Mouse (Mus musculus): ENCODE data around the gene Inka2.
"Not testable (repeated sequence)": the region's sequence is repeated elsewhere in the genome, so short reads cannot be mapped to it uniquely, and the experiment has no call there.

The Inka2 gene

DNA sequence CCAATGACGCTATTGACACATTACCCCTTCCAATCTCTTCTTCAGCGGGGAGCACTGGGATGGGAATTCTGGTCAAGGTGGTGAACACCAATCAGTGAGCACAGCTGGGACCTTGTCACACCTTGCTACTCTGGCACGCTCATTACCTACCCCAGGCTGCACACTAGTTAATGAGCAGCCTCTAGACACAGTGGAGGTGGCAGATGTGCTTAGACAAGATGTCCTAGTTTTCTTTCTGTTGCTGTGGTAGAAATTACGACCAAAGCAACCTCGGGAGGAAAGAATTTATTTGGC is 7.3 kb upstream of the Inka2 start:
- no peak for DNase-seq

DNA sequence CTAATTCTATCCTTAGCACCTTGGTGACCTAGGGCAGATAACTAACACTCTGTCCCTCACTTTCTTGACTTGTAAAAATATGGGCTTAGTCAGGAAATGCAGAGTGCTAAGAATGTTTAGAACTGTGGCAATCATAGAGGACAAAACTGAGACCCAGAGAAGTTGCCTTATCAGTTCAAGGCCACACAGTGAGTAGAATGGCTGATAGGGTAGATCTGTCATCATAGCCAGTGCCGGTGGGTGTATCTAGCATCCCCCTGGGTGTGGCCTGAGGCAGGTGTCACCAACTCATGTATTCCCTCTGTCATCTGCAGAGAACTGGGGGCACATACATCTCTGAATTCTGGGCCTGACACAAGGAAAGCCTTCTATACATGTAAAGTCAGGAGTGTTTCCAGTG is 6.1 kb upstream of the Inka2 start:
- no peak for DNase-seq

DNA sequence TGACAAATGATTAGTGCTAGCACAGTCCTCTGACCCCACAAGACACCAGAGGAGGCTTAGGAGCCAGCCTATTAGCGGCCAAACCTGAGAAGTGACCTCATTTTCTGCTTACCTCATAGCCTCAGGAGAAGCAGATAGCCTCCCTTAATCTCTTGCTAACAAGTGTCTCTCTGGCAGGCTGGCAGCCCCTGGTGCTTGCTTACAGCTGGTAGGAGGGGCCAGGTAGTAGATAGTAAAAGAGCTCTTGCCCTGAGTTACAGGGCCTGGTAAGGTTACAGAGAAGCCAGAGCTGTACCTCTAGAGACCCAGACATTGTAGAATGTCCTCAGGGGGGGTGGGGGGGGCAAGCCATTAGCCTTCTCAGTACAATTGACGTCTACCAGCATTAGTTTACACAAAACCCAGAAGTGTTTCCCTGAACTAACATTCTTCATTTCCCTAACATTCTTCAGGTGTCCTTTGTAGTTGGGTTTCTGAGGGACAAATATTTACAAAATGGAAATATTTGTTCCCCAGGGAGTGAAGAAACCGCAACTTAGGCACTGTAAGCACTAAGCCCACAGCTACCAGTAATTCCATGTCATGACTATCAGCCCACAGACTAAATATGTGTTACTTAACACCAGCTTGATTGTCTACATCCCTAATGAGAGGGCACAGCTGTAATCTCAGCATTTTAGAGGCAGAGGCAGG is 5.0 kb upstream of the Inka2 start:
- no peak for DNase-seq

DNA sequence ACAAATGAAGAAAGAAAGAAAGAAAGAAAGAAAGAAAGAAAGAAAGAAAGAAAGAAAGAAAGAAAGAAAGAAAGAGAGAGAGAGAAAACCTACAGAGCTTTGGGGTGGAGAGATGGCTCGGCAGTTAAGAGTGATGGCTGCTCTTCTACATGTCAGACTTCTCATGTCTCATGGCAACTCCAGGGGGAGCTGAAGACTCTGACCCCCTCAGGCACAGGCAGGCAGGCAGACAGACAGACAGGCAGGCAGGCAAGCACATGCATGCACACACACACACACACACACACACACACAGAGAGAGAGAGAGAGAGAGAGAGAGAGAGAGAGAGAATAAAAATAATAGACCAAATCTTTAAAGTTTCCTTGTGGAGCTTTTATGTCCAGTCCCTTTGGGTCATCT is 3.6 kb upstream of the Inka2 start:
- DNase-seq, result not testable (repeated sequence)

DNA sequence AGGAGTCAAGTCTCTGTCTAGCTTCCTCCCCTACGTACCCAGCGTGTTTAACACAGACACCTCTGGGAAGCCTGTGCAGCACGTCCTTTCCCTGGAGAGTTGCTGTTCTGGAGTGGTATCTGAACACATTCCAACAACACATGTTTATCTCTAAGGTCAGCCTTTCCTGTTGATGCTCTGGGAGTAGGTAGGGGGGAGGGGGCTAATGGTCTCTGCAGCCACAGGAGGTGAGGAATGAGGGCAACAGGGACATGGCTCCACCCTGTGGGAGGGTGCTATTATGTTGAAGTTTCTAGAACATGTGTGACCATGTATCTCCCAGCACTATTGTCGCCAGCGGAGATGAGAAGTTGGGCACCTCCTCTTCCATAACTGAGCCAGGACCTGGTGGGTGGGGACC is 3.0 kb upstream of the Inka2 start:
- DNase-seq, result peak; percentile 32 to 48

DNA sequence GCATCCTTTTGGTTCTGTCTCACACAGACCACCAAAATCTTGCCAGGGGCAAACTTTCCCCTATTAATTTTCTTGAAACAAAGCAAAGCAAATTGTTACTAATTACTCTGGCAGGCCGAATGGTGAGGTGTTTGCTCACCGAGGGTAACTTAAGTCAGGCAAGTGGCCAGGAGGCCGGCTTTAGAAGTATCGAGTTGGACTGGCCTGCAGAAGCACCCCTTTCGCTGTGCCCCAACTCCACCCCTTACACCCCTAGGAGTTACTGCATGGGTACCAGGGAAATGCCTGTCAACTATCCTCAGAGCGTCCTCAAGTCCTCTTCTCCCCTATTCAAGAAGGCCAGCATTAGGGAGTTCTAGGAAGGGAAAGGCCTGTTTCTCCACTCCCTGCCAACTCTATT is 828 bp upstream of the Inka2 start:
- DNase-seq, result no peak

DNA sequence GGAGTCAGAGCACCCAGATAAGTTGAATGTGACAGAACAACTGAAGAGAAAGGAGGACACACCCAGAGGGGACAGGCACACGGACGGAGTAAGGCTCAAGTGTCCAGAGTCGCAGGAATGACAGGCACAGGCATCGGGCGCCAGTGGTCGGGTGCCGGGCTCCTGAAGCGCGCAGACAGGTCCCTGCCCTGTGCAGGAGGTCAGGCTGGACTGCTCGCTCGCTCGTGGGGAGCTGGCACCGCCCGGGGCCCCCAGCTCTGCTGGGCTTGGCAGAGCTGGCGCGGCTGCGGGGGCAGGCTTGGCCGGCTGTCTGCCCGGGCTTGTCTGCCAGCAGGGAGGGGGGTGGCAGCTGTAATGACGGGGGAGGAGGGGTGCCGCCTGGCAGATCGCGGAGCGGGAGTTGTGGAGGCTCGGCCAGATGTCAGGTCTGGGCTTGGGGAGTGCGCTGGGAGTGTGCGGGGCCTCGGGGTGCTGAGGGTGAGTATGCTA is 706 bp downstream of the Inka2 start:
- peak; percentile 29 to 60 for DNase-seq

DNA sequence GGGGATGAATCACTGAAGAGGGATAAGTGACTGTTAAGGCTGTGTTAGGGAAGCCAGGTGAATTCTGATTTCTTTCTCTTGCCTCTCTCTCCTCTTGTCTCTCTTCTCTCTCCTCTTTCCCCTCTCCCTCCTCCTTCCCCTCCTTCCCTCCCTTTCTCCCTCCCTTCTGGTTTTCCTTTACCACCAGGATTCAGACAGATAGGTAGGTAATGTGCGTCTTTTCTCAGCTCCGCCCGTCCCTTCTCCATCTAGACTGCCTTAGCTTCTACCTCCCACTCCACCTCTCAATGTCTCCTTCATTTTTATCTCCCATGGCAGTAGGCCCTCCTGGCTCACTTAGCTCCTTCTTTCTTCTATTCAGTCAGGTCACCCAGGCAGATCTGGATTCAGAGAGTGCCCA is 1.2 kb downstream of the Inka2 start:
- no peak for DNase-seq

DNA sequence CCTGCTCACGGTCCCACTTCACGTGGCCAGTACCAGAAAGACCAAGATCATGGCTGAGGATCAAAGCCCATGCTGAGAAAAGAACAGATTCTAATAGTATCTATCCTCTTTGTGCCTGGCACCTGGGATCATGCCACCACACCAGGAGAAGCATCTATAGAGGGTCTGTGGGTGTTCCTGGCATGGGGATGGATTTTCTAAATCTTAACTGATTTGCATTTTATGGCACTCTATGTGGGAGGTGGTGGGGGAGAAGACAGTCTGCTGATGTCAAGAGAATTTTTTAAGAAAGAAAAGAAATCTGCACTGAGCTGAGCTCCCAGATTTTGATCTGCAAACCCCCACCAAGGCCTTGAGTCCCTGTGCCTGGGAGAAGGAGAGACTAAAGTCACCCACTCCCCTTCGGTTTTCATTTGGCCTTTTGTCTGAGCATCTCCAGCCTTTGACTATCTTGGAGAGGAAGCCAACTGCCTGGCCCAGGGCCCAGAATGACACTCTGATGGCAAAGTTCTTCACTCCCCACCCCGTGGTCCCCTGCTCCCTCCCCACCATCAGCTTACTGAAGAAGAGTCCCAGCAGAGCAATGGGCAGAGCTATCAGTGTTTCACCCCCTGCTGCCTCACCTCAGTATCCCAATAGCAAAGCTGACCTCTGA is 2.1 kb downstream of the Inka2 start:
- peak in 1 of 2 experiments; percentile 49 for DNase-seq

DNA sequence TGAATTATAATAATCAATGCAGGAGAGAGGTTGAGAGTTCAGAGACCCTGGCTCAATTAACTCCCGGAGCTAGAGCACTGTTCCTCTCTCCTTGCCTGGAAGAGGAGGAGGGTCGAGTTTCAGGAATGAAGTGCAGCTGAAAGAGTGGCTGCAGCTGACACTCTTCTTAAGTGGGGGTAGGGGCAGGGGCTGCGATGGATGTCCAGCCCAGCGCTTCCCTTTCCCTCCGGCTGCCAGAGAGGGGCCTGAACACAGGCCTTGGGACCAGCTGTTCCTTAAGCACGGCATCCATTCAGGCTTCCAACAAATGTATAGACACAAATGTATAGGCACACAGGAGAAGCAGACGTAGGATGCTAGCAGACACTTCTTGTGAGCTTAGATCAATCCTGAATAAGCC is 3.2 kb downstream of the Inka2 start:
- no peak for DNase-seq

DNA sequence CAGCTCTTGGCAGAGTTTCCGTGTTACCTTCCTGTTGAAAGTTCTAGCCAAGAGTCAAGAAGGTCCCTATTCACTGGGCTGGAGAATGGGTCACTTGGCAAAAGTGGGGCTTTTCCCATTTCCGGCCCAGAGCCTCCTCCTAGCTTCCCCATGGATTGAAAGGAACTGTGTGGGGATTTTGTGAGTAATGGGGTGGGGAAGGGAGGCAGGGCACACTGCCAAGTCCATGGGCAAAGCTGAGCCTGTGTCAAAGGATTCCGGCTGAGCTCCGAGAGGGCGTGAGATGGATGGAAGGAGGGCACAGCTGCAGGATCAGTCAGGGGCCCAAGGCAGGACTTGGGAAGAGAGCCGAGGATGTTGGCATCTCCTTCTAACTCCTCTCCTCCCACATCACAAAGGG is 5.8 kb downstream of the Inka2 start:
- no peak for DNase-seq

DNA sequence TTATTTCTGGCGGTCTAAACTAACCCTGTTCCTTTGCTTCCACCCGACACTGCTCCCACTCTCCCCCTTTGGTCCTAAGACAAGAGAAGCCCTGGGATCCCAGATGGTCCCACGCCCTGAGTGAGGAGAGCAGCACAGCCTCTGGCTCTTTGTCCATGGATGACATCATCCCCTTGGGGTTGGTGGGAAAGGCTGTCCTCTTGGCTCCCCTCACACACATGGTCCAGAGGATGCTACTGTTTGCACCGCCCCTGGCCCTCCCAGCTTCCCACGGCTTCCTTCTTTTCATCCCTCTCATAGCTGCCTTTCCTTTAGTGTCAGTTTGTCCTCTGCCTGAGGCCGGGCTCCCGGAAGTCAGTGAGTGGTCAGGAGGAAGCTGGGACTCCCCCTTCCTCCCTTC is 7.3 kb downstream of the Inka2 start:
- DNase-seq, result no peak

DNA sequence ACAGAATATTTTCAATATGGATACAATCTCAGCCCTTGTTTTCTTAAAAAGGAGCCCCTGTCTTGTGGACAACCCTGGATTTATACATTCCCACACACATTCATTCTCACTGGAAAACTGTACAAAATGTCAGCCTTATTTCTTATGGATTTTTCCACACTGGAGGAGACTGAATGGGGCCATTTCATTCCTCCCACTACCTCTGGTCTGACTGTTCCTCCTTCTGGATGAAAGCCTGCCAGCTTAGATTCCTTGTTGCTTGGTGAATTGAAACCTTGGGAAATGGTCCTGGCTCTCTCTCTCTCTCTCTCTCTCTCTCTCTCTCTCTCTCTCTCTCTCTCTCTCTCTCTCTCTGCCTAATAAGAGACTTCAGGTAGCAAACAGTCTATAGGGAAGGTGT is 8.4 kb downstream of the Inka2 start:
- DNase-seq, result no peak

DNA sequence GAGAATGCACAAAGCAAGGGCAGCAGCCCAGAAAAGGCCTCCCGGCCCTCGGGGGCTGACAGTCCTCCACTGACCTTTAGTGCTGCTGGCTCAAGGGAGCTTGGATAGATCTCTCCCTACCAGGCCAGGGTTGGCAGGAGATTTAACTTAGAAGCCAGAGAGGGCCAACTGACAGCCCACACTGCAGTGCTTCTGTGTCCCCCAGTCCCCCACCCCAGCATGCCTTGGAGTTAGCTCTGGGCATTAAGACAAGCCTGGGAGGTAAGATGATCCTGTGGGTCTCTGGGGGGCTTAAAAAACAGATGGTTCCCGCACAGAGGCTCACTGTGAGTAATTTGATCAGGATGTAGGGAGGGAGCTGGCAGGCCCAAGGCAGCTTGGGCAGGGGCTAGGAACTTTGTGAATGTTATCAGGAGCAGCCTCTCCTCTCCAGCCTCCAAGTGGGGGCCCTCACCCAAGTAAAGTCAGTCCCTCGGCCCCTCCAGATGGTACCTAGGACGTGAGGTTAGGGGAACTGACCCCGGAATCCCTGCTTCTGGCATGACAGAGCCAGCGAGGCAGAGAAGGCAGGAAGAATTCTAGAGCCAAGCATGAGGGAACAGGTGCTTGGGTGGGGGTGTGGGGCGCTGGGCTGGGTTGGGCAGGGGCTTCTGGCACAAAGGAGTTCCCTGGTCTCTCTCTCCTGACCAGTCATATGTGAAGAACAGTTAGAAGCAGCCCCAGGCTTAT is 9.9 kb downstream of the Inka2 start:
- DNase-seq, result no peak

DNA sequence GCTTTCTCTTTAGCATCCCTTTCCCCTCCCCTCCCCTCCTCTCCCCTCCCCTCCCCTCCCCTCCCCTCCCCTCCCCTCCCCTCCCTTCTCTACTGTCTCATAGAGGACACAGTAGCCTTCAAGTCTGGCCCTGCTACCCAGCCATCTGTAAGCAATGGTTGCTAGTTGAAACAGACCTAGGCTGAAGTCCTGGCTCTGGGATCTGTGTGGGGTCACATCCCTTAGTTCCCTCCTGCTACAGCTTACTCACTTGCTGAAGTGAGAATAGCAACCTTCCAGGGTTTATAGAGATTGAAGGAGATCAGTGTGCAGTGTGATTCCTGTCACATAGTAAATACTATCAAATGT is 10.4 kb downstream of the Inka2 start:
- DNase-seq, result no peak

DNA sequence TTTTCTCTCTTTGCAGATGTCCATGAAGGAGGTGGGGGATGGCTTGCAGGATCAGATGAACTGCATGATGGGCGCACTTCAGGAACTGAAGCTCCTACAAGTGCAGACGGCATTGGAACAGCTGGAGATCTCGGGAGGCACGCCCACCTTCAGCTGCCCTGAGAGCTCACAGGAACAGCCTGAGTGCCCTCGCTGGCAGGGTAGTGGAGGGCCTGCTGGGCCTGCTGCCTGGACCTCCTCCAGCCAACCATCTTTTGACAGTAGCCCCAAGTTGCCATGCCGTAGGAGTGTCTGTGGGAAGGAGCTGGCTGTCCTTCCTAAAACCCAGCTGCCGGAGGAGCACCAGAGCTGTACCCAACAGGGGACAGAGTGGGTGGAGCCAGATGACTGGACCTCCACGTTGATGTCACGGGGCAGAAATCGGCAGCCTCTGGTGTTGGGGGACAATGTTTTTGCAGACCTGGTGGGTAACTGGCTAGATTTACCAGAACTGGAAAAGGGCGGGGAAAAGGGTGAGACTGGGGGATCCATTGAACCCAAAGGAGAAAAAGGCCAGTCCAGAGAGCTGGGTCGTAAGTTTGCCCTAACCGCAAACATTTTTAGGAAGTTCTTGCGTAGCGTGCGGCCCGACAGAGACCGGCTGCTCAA is 12.1 kb downstream of the Inka2 start:
- DNase-seq, result no peak

DNA sequence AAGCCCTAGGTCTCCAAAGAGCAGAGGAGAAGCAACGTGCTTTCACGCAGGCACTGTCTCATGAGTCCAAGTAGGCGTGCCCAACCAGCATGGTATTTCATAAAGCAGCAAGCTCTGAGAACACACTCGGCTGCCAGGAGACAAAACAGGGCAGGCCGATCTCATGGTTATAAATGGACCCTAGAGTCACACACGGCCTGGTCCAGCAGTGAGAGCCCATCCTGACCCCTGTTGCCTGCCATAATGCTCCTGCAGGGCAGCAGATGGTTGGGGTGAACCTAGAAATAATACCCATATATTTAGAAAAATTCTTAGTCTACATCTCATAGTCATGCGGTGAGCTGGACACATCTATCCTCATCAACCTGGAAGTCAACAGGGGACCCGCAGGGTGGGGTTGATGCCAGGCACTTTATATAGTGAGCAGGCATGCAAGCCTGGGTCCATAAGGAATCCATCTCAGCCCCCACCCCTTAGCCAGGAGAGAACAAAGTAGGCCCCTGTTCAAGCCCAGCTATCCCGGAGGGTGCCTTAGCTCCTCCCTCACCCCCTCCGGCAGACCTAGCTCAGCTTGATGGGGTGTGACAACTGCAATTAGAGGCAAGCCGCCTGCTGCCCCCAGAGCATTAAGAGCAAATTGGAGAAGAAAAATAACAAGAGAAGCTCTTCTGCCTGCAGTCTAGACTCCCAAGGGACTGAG is 13.6 kb downstream of the Inka2 start:
- DNase-seq, result no peak

DNA sequence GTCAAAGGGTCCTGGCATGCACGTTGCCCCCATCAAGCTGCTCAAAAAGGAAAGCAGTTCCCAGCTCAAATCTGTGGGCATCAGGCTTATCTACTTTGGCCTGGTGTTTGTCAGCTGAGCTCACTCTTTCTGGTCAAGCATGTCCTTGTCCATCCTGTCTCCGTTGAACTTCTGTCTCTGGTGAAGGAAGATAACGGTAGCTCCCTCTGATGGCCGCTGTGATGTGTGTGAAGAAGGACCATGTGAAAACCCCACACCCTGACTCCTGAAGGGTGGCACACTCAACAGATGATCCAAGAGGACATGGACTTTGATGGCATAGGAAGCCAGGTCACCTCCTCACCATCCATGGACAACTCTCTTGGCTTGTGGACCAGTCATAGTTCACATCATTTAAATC is 14.3 kb downstream of the Inka2 start:
- no peak for DNase-seq

DNA sequence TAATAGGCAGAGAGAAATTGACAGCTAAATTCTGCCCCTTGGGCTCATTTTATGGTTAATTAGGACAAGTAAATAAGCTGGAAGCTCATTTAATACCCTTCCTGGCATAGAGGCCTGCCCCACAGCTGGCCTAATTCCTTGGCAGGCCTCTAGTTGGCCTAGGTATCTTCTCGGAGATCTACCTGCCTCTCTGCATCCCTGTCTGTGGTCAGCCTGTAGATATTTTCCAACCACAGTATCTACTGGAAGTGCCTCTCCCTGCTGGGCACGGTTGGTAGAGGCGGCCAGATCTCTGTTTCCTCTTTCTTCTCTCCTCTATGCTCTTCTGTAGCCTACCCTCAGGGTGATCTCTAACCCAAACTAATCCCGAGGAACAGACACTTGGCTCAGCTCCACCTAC is 15.6 kb downstream of the Inka2 start:
- no peak for DNase-seq

DNA sequence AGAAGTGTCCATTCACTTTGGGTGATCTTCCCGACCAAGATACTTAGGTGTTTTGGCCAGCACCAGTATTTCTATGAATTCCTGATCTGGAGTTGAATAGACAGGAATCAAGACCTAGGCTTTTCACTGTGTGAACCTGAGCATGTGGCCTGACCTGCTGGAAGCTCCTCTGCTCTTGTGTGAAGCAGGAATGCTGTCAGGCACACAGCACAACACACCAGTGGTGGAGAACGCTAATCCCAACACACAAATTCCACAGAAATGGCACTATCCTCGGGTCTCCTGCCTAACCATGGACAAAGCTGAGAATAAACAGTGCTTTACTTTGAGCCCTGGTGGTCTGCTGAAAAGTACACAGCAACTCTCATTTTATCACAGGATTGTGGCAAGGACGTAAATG is 16.1 kb downstream of the Inka2 start:
- no peak for DNase-seq

DNA sequence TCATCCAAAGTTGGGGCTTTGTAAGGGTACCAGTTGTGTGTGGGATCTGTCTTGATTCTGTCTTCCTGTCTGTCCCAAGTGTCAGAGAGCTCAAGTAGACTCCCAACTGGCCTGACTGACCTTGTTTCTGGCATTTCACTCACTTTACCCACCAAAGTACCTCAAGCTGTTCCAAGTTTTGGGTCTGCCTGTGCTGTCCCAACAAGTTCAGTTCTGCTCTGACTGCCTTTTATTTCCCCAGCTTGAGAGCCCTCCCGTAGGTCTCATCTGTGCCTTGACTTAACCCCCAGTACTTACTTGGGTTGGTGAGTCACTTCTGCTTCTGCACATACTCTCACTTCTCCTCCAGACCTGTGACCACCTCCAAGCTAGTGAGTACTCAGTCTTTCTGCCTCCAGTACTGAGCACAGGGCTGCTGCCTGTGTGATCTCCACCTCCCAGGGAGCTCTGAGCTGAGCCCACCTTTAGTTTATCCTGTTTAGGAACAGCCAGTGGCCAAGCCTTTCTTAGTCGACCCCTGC is 17.3 kb downstream of the Inka2 start:
- no peak for DNase-seq

DNA sequence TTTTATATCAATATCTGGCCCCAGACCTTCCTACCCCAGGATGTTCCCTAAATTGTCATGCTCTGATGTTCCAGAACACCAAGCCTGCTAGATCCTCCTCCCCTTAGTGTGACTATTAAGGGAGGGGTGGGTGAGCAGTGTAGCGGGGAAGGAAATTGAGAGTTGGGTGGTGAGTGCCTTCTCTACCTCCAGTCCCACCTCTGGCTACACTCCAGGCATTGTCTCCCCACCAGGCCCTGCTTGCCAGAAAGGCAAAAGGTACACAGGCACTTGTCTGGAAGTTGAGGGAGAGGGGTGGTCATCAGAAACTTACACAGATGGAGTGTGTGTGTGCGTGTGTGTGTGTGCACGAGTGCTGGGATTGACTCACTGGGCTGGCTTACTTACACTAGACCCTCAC is 18.1 kb downstream of the Inka2 start:
- DNase-seq, result no peak

DNA sequence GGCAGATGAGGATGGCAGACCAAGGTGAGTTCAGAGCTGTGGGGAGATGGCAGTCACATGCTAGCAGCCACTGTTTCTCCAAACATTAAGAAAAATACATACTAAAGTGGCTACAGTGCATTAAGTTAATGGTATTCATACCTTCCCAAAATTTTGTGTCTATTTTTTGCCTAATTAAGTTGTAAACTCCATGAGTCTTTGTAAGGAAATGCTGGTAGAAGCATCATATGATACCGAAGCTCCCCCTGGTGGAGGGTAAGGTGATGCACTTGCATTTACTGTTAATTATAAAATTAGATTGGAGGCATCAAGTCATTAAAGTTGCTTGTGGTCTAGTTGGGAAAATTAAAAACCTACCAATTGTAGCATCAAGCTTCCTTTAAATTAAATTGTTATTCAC is 21.6 kb downstream of the Inka2 start:
- DNase-seq, result peak; percentile 73 to 85

Data from kidney, postnatal 36 days (tissue).